Mouse (Mus musculus) thymus, postnatal 36 days (tissue): ENCODE measurements around the gene Rhbdf1.
"Not testable (repeated sequence)": the region's sequence is repeated elsewhere in the genome, so short reads cannot be mapped to it uniquely, and the experiment has no call there.

Experiments
- DNase-seq, 2 experiments: peaks; one replicate each; pipeline ENCODE4 v3.0.0; 2022; ENCODE audit warnings: mixed read lengths in 2 of 2

Gene Rhbdf1

DNA sequence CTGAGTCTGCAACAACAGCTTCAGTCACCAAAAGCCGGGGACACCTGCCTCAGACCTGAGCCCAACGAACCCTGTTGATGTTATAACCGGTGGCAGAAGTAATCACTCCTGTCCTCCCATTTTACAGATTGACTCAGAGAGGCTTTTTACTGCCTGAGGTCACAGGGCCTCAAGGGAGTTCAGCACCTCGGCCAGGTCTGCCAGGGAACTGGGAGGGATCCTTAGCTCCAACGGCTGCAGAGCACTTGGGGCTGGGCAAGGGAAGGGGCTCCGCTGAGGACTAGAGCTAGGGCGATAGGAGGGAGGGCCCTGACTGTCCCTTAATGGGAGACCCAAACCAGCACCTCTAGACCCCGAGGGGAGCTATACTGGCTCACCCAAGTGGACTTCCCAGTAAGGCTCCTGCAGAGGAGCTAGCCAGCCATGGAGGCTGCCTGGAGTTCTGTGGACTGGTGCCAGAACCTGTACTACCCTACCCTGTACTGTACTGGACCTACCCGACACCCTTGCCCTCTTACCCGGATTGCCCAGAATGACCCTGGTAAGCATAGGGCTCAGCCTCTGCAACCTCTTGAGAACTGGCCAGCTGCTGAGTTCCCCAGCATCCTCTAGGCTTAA lies 1.4 kb downstream of the Rhbdf1 start:
- DNase-seq, result no peak

DNA sequence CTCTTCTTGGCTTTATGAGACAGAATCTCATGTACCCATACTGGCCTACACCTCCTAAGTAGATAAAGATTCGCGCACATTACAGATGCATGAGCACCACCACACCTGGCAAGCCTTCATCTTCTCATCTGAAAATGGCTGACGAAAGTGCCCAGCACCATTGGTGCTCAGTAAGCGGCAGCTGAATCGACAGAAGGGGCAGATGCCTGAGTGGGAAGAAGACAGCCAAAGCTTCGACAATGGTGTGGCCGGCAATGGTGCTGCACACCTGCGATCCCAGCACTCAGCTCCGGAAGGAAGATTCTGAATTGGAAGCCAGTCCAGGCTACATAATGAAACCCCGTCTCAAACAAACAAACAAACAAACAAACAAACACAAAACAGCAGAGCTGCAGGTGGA lies 2.8 kb downstream of the Rhbdf1 start:
- DNase-seq, result no peak

GRCm38 (mm10) chr11:32218501-32219050 lies 3.5 kb downstream of the Rhbdf1 start:
- no peak for DNase-seq

DNA sequence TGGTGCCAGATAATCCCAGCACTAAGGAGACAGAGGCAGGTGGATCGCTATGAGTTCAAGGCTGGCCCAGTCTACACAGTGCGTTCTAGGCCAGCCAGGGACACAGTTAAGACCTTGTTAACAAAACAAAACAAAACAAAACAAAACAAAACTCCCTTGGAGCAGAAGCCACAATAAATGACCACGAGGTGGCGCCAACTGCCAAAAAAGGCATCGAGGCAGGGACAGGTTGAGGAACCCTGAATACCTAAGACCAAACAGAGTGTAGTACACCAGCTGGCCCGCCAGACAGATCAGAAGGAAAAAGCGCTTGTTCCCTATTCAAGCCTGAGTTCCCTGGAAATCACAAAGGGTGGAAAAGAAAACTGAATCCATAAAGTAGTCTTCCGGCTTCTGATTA lies 5.2 kb downstream of the Rhbdf1 start:
- DNase-seq, result peak; percentile 55 to 65

DNA sequence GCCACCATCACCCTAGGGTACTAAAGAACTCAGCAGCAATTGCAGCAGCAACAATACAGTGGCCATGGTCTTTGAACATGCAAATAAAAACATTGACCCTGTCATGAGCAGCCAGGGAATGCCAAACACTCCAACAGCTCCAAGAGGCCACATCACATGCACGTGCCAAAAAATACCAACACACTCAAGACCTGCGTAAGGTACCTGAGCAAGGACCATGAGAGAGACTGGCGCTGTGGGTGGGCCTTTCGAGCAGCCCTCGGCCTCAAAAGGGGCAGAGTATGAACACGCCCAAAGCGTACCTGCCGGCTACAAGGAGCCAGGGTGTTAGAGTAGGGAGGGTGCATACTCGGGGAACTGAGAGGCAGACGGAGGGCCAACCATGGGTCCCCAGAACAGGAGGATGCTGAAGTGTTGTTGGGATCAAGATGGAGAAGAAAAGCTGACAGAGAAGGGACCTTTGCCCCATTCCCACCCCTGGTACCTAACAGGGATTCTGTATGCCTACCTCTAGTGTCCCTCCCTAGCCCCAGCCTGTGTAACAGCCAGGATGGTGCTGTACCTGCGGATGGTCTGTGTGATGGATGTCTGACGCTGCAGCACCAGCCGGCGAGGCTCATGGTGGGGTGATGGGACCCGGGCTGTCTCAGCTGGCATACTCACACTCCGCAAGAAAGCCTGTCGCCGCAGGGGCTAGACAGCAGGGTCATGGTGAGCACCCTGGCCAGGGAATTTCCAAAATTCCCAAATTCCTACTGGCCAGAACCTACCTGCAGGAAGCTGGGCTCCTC lies 6.5 kb downstream of the Rhbdf1 start:
- DNase-seq, result no peak

DNA sequence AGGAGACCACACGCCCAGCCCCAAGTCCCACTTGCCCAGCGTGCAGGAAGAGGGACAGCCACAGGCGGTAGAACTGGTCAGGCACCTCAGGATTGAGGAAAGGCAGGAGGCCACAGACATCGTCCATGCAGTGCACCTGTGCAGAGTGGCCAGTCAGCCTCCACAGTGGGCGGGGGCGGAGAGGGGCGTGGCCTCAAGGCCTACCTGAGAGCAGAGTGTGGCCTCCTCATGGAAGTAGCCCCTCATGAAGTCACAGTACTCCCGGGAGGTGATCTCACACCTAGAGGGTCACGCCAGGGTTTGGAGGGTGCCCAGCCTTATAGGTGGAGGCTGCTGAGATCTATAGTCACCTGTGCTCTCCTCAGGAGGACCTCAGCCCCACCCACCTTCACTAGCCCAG lies 11.5 kb downstream of the Rhbdf1 start:
- no peak for DNase-seq

DNA sequence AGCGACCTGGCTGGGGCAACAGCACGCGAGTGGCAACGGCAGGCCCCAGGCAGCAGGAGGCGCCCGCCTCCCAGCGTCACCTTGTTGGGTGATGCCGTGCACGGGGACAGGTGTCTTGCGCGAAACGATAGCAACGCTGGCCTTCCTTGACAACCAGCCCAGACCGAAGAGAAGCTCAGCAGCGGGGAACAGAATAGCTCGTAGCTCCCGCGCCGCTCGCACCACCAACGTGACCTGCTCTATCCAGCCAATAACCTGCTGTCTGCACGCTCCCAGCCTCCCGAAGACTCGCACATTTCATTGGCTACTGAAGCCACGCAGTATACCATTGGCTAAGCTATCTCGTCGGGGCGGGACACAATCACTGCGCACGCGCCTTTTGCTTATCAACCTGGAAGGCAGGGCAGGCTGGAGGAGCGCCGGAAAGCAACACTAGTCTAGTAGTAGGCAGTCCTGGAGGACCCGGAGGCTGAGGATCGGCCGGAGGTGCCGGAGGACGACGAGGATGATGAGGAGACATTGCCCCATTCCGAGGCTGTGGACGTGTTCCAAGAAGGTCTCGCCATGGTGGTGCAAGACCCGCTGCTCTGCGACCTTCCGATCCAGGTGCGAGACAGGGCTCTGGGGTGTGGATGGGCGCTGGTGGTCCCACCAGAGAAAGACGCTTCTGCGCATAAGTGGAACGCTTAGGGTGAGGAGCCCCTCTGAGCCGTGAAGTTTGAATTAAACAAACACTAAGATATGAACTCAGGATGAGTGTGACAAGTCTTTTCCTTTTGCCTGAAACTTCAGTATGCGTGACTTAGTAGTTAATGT lies 16.8 kb downstream of the Rhbdf1 start, which contains the start of gene Snrnp25:
Gene Snrnp25, plus strand, starts transcription at position 358 of the 816 bp plus-strand sequence.
- DNase-seq, result peak; percentile 94 to 96

- DNase-seq, result no peak
Observed at GRCm38 (mm10) chr11:32201922-32202685, 20.0 kb downstream of the Rhbdf1 start.

DNA sequence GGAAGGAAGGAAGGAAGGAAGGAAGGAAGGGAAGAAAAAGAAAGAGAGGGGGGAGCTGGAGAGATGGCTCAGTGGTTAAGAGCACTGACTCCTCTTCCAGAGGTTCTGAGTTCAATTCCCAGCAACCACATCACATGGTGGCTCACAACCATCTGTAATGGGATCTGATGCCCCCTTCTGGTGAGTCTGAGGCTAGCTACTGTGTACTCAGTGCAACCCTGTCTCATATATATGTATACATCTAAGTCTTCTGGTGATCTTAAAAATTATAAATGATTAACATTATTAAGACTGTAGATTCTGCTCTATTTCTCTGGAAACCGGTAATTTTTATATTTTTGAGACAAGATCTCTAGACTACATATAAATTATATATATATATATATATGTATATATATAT lies 21.1 kb downstream of the Rhbdf1 start:
- DNase-seq, result not testable (repeated sequence)

GRCm38 (mm10) chr11:32200075-32200601 lies 22.0 kb downstream of the Rhbdf1 start, which contains the start of gene Il9r:
Gene Il9r, minus strand, starts transcription at chr11:32200279.
- DNase-seq, result peak; percentile 72 to 81

GRCm38 (mm10) chr11:32199230-32199629 lies 22.9 kb downstream of the Rhbdf1 start:
- peak; percentile 48 to 69 for DNase-seq

- peak in 1 of 2 experiments; percentile 12 for DNase-seq
Observed at GRCm38 (mm10) chr11:32198256-32198955, 23.7 kb downstream of the Rhbdf1 start.

- DNase-seq, result peak in 1 of 2 experiments; percentile 2
Observed at GRCm38 (mm10) chr11:32197766-32198165, 24.3 kb downstream of the Rhbdf1 start.

- no peak for DNase-seq
Observed at GRCm38 (mm10) chr11:32196727-32197126, 25.4 kb downstream of the Rhbdf1 start.

DNA sequence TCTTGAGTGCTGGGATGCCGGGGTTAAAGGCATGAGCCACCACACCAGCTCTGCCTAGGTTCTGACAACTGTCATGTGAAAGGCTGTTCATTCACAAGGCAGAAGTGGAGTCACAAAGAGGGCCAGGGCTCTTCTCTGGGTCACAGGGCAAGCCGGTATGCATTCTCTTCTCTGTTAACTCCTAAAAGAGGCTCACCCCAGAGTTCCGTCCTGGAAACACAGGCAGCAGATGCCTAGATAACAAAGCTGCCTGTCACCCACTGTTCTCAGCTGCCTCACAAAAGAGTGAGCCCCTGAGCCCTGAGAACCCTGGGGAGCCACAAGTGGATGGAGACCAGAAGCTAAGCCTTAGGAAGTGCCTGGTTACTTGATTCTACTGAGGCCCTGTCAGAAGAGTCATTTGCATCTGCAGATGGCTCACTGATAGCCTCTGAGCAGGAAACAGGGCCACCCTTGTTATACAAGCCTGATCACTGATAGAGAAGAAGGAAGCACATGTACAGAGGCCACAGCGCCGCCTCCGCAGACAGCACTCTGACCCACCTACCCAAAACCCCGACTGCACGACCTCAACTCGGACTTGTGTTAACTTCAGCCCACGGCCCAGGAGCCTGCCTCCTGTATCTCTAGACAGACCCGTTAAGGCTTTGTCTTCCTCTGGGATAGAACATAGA lies 26.1 kb downstream of the Rhbdf1 start:
- DNase-seq, result peak; percentile 23 to 25

GRCm38 (mm10) chr11:32194626-32195025 lies 27.5 kb downstream of the Rhbdf1 start:
- no peak for DNase-seq

DNA sequence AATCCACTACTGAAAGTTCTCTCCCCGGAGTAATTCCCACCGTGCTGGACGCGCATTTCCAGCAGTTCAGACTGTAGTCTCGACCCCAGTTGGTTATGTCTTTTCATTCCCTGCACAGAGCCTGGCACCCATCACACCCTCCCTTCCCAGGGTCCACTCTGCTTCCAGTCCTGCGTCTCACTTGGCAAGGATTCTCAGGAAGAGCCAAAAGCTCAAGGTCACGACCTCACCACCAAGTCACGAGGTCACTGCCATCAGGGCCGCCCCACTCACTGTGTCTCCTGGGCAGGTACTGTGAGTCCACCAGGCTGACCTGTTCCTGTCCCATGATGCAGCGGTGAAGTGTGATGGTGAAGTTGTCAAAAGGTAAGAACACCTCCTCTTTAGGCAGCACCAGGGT lies 28.0 kb downstream of the Rhbdf1 start:
- no peak for DNase-seq

DNA sequence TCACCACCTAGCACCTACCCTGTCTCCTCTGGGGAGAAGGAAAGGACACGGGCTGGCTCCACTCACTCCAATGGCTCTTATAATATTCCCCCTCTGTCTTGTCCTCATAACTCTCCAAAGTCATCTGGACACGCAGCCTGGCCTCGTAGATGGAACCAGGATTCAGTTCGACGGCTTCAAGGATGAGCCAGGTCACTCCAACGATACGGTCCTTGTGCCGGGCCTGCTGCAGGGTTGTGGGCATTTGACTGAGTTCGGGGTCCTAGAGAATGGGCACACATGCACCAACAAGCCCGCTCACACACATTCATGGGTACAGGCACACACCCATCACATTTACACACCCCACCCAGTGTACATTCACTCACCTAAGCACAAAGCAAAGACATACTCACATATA lies 28.9 kb downstream of the Rhbdf1 start:
- DNase-seq, result no peak

DNA sequence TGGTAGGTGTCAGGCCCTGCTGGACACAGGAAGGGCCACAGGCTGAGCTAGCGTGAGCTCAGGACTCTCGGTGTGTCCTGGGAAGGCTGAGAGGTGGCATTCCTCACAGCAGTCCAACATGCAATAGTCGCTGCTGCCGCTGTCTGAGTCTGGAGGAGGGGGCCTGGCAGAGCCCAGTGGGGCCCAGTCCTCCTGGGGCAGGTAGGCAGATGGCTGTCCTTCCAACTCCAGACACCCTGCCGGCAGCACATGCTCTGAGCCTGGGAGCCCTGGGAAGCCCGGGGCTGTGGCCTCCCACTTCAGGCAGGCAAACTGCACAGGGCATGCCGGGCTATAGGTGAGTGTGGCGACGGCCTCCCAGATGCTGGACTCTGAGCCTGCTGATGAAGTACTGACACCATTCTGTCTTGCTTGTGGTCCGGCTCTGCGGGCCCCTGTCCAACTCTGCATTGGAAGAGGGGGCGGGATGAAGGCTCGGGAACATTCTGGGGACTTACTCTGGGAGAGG lies 31.4 kb downstream of the Rhbdf1 start:
- no peak for DNase-seq

- no peak for DNase-seq
Observed at GRCm38 (mm10) chr11:32190119-32190518, 32.0 kb downstream of the Rhbdf1 start.
